Mouse (Mus musculus): ENCODE data around the gene Calm3. TPM values are rescaled to one million over a fixed set of nuclear protein-coding genes. Genes with fewer than 3 reads are reported as not detected.
"Not testable (repeated sequence)": the region's sequence is repeated elsewhere in the genome, so short reads cannot be mapped to it uniquely, and the experiment has no call there.

Calm3 gene
- 1,000 to 10,000 TPM; 1,722 to 2,104 (median 1,900) TPM for total RNA-seq (2022)

- DNase-seq (ENCODE audit: low spot score in 2 of 2), result peak; percentile 98 to 100
Observed at GRCm38 (mm10) chr7:16924037-16924834, at the start of gene Calm3. Calm3 (minus strand) TSS chr7:16924114.

DNA sequence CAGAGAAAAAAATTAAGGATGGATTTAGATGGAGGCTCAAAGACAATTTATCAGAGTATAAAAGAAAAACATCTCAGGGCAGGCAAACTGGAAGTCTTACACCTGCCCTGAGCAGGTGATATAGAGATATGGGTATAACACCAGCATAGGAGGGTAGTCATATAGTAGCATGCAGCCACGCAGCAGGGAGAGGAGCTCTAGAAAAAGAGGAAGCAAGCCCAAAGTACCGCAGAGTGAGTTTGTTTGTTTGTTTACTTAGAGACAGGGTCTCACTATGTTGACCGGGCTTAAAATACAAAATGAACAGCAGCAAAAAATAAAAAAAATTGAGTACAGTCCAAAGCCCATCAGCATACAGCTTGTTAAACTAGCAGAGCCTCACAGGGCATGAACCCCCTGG lies 47.2 kb upstream of the Calm3 start:
- DNase-seq (ENCODE audit: low spot score in 2 of 2), result no peak

- DNase-seq (ENCODE audit: low spot score in 2 of 2), result no peak
Observed at GRCm38 (mm10) chr7:16968414-16968813, 44.5 kb upstream of the Calm3 start.

- no peak for DNase-seq (ENCODE audit: low spot score in 2 of 2)
Observed at GRCm38 (mm10) chr7:16961678-16962077, 37.8 kb upstream of the Calm3 start.

DNA sequence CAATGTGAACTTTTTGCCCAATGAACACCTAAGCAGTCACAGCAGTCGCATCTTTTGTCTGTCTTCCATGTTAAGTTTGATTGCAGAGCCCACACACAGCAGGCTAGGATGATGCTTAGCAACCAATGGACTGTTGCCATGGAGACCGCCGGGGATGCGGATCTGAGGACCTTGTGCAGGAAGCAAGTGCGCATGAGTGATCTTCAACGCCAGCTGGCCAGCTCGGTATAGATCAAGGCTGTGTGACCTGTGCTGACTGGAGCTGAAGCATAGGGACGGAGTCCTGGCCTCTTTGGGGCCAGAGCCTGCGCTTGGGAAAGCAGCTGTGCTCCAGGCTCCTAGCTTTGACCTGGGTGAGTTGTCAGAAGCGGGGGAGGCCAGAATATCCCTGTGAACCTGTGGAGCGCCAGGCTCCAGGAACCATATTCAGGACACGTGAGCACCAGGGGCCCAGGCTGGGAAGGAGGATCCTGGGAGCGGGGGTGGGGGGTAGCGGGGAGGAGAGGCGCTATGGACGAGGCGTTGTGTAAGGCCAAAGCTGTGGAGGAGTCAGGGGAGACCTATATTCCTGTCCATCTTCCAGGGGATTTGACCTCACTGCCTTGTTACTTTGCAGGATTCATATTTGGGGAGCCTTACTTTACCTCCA lies 35.7 kb upstream of the Calm3 start, which contains the start of gene Pnmal1:
Gene Pnmal1, plus strand, starts transcription at position 141 of the 649 bp plus-strand sequence.
- DNase-seq (ENCODE audit: low spot score in 2 of 2), result peak; percentile 95

GRCm38 (mm10) chr7:16956410-16957265 lies 32.7 kb upstream of the Calm3 start:
- peak; percentile 69 to 81 for DNase-seq (ENCODE audit: low spot score in 2 of 2)

GRCm38 (mm10) chr7:16955712-16956111 lies 31.8 kb upstream of the Calm3 start:
- no peak for DNase-seq (ENCODE audit: low spot score in 2 of 2)

DNA sequence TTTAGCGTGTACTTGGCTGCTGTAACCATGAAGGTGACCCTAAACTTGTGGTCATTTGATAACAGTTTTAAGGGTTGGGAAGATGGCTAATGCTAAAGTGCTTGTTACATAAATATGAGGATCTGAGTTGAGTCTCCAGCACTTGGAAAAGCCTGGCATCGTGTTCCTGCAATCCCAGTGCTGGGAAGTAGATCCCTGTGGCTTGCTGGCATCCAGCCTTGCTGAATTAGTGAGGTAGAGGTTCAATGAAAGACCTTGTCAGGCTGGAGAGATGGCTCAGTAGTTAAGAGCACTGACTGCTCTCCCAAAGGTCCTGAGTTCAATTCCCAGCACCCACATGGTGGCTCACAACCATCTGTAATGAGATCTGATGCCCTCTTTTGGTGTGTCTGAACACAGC lies 29.9 kb upstream of the Calm3 start:
- DNase-seq (ENCODE audit: low spot score in 2 of 2), result not testable (repeated sequence)

DNA sequence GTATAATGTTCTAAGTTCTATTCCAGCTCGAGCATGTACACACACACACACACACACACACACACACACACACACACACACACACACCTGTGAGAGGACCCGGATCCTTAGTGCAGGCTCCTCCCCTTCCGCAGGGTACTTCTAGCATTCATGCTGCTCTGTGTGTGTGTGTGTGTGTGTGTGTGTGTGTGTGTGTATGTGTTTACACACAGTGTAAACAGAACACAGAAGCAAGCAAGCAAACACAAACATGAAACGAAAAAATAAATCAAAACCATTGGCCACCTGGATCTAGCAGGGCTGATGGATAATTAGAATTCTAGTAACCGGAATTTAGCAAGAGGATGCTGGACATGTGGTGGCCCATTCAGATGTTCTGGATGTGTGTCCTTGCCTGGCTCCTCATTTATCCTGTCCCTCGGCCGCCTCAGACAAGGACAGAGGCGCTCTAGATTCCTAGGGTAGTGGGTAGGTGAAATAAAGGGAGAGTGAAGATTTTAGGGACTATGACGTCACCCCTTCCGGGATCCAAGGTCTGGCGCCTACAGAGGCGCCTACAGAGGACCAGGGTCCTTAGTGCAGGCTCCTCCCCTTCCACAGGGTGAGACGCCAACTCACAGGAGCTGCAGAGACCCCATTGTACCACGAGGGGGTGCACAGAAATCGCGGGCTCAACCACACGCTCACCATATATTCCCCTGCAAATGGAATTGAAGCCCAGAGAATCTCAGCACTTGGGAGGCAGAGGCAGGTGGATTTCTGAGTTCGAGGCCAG lies 27.1 kb upstream of the Calm3 start:
- DNase-seq (ENCODE audit: low spot score in 2 of 2), result peak; percentile 79 to 88

- peak in 1 of 2 experiments; percentile 88 for DNase-seq (ENCODE audit: low spot score in 2 of 2)
Observed at GRCm38 (mm10) chr7:16949908-16950841, 26.3 kb upstream of the Calm3 start.

DNA sequence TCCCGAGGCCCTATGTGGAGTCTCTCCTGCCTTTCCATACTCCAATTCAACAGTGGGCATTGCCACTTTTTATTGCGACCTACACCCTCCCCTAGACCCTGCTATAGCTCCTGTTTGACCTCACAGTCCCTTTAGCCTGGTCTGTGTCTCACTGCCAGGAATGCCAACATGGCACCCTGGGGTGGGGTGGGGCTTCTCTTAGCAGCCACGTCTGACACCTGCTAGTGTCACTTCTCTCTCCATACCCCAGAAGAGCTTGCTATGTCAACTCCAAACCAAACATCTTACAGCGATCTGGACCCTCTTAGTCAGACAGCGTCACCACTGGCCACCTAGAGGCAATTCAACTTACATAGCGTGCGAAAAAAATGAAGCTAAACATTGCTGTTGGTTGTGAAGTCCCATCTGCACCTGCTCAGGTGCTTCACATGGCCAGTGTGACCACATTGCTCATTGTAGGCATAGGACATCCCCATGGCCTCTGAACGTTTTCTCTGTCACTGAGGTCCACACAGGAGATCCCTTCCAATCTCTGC lies 25.1 kb upstream of the Calm3 start:
- DNase-seq (ENCODE audit: low spot score in 2 of 2), result no peak

GRCm38 (mm10) chr7:16947959-16948361 lies 24.0 kb upstream of the Calm3 start:
- DNase-seq (ENCODE audit: low spot score in 2 of 2), result no peak

- DNase-seq (ENCODE audit: low spot score in 2 of 2), result no peak
Observed at GRCm38 (mm10) chr7:16947349-16947895, 23.5 kb upstream of the Calm3 start.

- no peak for DNase-seq (ENCODE audit: low spot score in 2 of 2)
Observed at GRCm38 (mm10) chr7:16946441-16947348, 22.8 kb upstream of the Calm3 start.

GRCm38 (mm10) chr7:16945419-16945818 lies 21.5 kb upstream of the Calm3 start:
- no peak for DNase-seq (ENCODE audit: low spot score in 2 of 2)

GRCm38 (mm10) chr7:16944808-16945315 lies 20.9 kb upstream of the Calm3 start:
- no peak for DNase-seq (ENCODE audit: low spot score in 2 of 2)

DNA sequence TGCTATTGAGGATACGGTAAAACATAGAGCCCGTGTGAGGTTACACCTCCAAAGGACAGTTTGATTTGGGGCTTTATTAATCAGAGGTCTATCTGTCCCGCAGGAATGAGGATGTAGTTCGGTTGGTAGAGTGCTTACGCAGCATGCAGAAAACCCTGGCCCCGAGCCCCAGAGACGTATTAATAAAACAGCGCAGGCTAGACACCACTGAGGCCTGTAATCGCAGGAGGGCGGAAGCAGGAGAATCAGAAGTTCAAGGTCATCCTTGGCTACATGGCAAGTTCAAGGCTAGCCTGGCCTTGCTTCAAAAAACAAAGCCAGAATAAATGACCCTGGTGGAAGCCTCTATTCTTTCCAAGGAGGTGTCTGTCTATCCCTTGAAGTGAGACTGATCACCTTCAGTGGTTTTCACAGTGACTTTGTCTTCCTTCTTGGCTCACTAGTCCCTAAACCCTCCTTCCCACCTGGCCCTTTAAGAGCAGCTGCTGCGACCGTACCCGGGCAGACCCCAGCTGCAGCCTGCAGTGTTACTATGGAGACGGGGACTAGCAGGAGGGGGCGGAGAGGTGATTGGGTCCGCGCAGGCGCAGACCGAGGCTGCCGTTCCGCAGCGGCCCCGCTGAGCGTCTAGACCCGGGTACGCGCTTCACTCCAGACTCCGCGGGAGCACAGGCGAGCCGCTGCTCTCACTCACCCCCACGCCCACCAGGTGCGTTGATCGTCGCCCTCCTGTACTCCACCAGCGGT lies 20.3 kb upstream of the Calm3 start, which contains the start of gene Pnmal2:
Gene Pnmal2, plus strand, starts transcription at position 622 of the 747 bp plus-strand sequence.
- DNase-seq (ENCODE audit: low spot score in 2 of 2), result peak; percentile 87 to 89

Data from layer of hippocampus, adult 8-10 months (tissue).